Mouse (Mus musculus) megakaryocyte, embryonic 14.5 days (primary cell): ENCODE measurements around the gene Atp10a.

Experiments
- FLI1 ChIP-seq: IDR thresholded peaks from 2 replicates; pipeline ENCODE4 v1.6.1; 2012; ENCODE audit warnings: low read length, inconsistent platforms, mixed read lengths
- GATA1 ChIP-seq: IDR thresholded peaks from 3 replicates; pipeline ENCODE4 v1.6.1; 2012; ENCODE audit warnings: mixed read lengths, low read length, inconsistent platforms, borderline replicate concordance

DNA sequence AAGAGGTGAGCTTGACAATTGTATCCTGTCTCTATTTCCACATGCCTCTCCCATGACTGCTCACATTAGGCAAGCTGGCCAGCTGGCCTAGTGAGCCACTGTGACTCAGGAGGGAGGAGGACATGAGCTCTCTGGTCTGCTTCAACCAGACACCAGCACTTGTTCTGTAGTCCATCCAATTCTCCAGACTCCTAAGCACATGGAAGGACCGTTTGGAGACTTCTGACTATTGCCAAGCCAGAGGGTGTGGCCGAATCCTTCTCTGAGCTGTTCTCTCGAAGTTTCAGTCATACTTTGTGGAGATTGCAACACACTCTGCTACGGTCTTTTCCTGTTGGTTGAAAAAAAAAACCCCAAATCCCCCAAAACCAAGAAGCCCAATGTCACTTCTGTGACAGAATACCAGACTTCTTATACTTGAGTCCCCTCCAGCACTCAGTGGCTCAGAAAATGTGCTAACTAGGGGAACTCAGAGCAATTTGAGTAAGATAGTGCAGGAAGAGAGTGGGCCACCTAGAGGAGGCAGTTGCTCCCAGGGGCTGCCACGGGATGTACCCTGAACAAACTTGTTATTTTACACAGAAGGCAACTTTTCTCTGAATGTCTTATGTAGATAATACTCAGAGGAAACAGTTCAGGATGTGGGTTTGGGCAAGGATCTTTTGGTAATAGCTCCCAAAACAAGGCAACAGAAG is 21.3 kb downstream of the Atp10a start:
- TF ChIP-seq FLI1 (no peak), GATA1 (no peak)
